Comparison of ENCODE assay signal across 12 mouse cellular contexts in the genomic region with DNA sequence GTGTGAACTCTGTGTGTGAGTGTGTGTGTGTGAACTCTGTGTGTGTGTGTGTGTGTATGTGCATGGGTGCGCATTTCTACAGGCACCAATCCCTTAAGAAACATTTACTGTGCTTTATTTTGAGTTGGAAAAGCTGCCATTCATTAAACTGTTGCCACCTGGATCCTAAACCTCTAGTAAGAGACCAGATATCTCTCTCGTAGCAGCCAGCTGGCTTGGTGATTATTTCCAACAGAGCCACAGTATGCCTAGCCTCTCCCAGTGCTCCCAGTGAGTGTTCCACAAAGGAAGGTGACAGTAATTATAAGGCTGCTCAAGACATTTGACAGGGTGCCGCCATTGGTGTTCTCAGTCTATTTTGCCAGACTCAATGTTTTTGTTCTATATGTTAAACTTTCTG. TPM values are rescaled to one million over a fixed set of nuclear protein-coding genes. Genes with fewer than 3 reads are reported as not detected.
DNase-seq lines count a peak whose midpoint lies in the region; ATAC-seq and TF ChIP-seq lines count a peak whose summit lies in the region.
"Had no signal": no experiment of that assay in that cellular context is flagged by ENCODE, and none has a peak within 500 bp of the region (broad histone marks: within the 10 kb centered on the region; RNA-seq: fewer than 3 reads in every experiment).

No protein-coding gene starts in this region.

- 42% methylated on average over 3 of the region's 3 CpGs for WGBS in forebrain, embryonic 15.5 days
- 68% methylated on average over 3 of the region's 3 CpGs for WGBS in forebrain, embryonic 10.5 days
- whole genome bisulfite sequencing in hindbrain, embryonic 10.5 days, result 66% methylated on average over 3 of the region's 3 CpGs
- WGBS in hindbrain, embryonic 12.5 days, result 67% methylated on average over 3 of the region's 3 CpGs
- 76% methylated on average over 3 of the region's 3 CpGs for WGBS in kidney, adult 2 months

- DNase-seq in forebrain, embryonic 10.5 days (ENCODE audit: extremely low spot score, low spot score), result no peak
- DNase-seq in hindbrain, embryonic 10.5 days (ENCODE audit: low spot score), result no peak
- DNase-seq in brain, embryonic 14.5 days (ENCODE audit: low read depth), result peak; percentile 72
- DNase-seq in cerebellum, postnatal 10 days, result peak; percentile 48 to 64
- DNase-seq in spleen, adult 18-20 months, result no peak
- no peak for DNase-seq in kidney, adult 2 months

- no peak overlapping the region for H3K4me2 ChIP-seq in forebrain, embryonic 15.5 days (replicated peaks)
- H3K4me2 ChIP-seq in hindbrain, embryonic 12.5 days (replicated peaks), result no peak overlapping the region
- H3K4me2 ChIP-seq: intestine, embryonic 15.5 days had no signal

- no peak for TF ChIP-seq CTCF in brain, embryonic 14.5 days (IDR thresholded peaks at IDR 0.05; ENCODE audit: borderline replicate concordance, extremely low read depth, insufficient read depth, insufficient read length)
- TF ChIP-seq CTCF in kidney, adult 2 months (conservative IDR thresholded peaks at IDR 0.05; ENCODE audit: insufficient read depth, insufficient read length, low read depth, low read length), result no peak

- H3K27me3 ChIP-seq in forebrain, embryonic 15.5 days, result no peaks in the 10 kb centered on the region
- H3K27me3 ChIP-seq in forebrain, embryonic 10.5 days (ENCODE audit: poor library complexity, severe bottlenecking), result no peaks in the 10 kb centered on the region
- no peaks in the 10 kb centered on the region for H3K27me3 ChIP-seq in hindbrain, embryonic 10.5 days (ENCODE audit: insufficient read depth, poor library complexity, severe bottlenecking)
- H3K27me3 ChIP-seq in hindbrain, embryonic 12.5 days, result no peaks in the 10 kb centered on the region
- no peaks in the 10 kb centered on the region for H3K27me3 ChIP-seq in kidney, adult 2 months (replicated peaks; ENCODE audit: control insufficient read depth, insufficient read depth, low read length)
- H3K27me3 ChIP-seq: intestine, embryonic 15.5 days; limb, embryonic 13.5 days; megakaryocyte, embryonic 14.5 days had no signal

- H3K27ac ChIP-seq in forebrain, embryonic 15.5 days (replicated peaks), result peak overlapping the region; percentile 50; the same call in 1 of the 2 replicates
- no peak overlapping the region for H3K27ac ChIP-seq in forebrain, embryonic 10.5 days
- H3K27ac ChIP-seq in hindbrain, embryonic 10.5 days, result peak overlapping the region; percentile 41; the same call in 1 of the 2 replicates
- no peak overlapping the region; the same call in 1 of the 2 replicates for H3K27ac ChIP-seq in hindbrain, embryonic 12.5 days
- no peak overlapping the region for H3K27ac ChIP-seq in kidney, adult 2 months (ENCODE audit: insufficient read depth, low read depth, low read length)
- H3K27ac ChIP-seq: intestine, embryonic 15.5 days; limb, embryonic 13.5 days had no signal

- peaks cover 16% of the 10 kb centered on the region for H3K4me1 ChIP-seq in forebrain, embryonic 15.5 days
- peaks cover 30% of the 10 kb centered on the region for H3K4me1 ChIP-seq in forebrain, embryonic 10.5 days
- H3K4me1 ChIP-seq in hindbrain, embryonic 10.5 days (replicated peaks), result peaks cover 67% of the 10 kb centered on the region
- H3K4me1 ChIP-seq in hindbrain, embryonic 12.5 days, result peaks cover 13% of the 10 kb centered on the region
- no peaks in the 10 kb centered on the region for H3K4me1 ChIP-seq in kidney, adult 2 months (ENCODE audit: control insufficient read depth, insufficient read depth, low read length)

- peak; percentile 48; the same call in 1 of the 2 replicates for ATAC-seq in forebrain, embryonic 15.5 days (replicated peaks)
- no peak for ATAC-seq in hindbrain, embryonic 12.5 days (ENCODE audit: low FRiP score)
- ATAC-seq: intestine, embryonic 15.5 days had no signal

- H3K9me3 ChIP-seq in forebrain, embryonic 15.5 days, result no peaks in the 10 kb centered on the region
- H3K9me3 ChIP-seq in forebrain, embryonic 10.5 days, result no peaks in the 10 kb centered on the region
- H3K9me3 ChIP-seq in hindbrain, embryonic 10.5 days, result no peaks in the 10 kb centered on the region
- no peaks in the 10 kb centered on the region for H3K9me3 ChIP-seq in hindbrain, embryonic 12.5 days (replicated peaks)
- H3K9me3 ChIP-seq: intestine, embryonic 15.5 days; limb, embryonic 13.5 days; megakaryocyte, embryonic 14.5 days had no signal

- no peak overlapping the region for H3K4me3 ChIP-seq in forebrain, embryonic 15.5 days
- no peak overlapping the region for H3K4me3 ChIP-seq in forebrain, embryonic 10.5 days
- no peak overlapping the region for H3K4me3 ChIP-seq in hindbrain, embryonic 10.5 days
- H3K4me3 ChIP-seq in hindbrain, embryonic 12.5 days, result no peak overlapping the region
- H3K4me3 ChIP-seq in kidney, adult 2 months (ENCODE audit: insufficient read depth, low read depth, low read length), result no peak overlapping the region
- H3K4me3 ChIP-seq: erythroblast, embryonic 14.5 days; intestine, embryonic 15.5 days; limb, embryonic 13.5 days; megakaryocyte, embryonic 14.5 days had no signal

- H3K36me3 ChIP-seq in forebrain, embryonic 15.5 days, result no peaks in the 10 kb centered on the region
- H3K36me3 ChIP-seq in forebrain, embryonic 10.5 days (replicated peaks), result no peaks in the 10 kb centered on the region
- H3K36me3 ChIP-seq in hindbrain, embryonic 10.5 days, result no peaks in the 10 kb centered on the region
- H3K36me3 ChIP-seq in hindbrain, embryonic 12.5 days, result no peaks in the 10 kb centered on the region
- no peaks in the 10 kb centered on the region for H3K36me3 ChIP-seq in kidney, adult 2 months (ENCODE audit: control insufficient read depth, insufficient read depth, low read length)
- H3K36me3 ChIP-seq: intestine, embryonic 15.5 days; limb, embryonic 13.5 days had no signal

- H3K9ac ChIP-seq in forebrain, embryonic 15.5 days (replicated peaks), result no peak overlapping the region
- no peak overlapping the region for H3K9ac ChIP-seq in hindbrain, embryonic 12.5 days
- H3K9ac ChIP-seq: intestine, embryonic 15.5 days; limb, embryonic 13.5 days had no signal

- no peak for TF ChIP-seq POLR2A in brain, embryonic 14.5 days (IDR thresholded peaks at IDR 0.05; ENCODE audit: borderline replicate concordance, extremely low read depth, insufficient read depth, insufficient read length, poor library complexity, severe bottlenecking)
- no peak for TF ChIP-seq POLR2A in kidney, adult 2 months (IDR thresholded peaks at IDR 0.05; ENCODE audit: low read depth, low read length)

RNA-seq across cellular contexts. Expression of gene Phlda1, which starts 14.5 kb away (rescaled TPM):
- polyA plus RNA-seq in forebrain, embryonic 15.5 days (2015; fragmentation: Nextera tagmentation; extraction: Ambion mirVana), result 23.3 and 24.3 TPM in 2 replicates
- polyA plus RNA-seq in forebrain, embryonic 10.5 days (2016; fragmentation: Nextera tagmentation; extraction: Ambion mirVana), result 12.7 and 15.0 TPM in 2 replicates
- 36.9 and 41.1 TPM in 2 replicates for polyA plus RNA-seq in hindbrain, embryonic 10.5 days (2016; fragmentation: Nextera tagmentation; extraction: Ambion mirVana)
- polyA plus RNA-seq in hindbrain, embryonic 12.5 days (2016; fragmentation: Nextera tagmentation; extraction: Ambion mirVana), result 42.8 and 54.3 TPM in 2 replicates
- polyA plus RNA-seq in brain, embryonic 14.5 days (2012; rRNA removed), result 28.5 and 40.6 TPM in 2 replicates
- polyA plus RNA-seq in kidney, adult 2 months (2012; rRNA removed), result 7.8 and 9.5 TPM in 2 replicates

RNA-seq across cellular contexts. Expression of gene Nap1l1, which starts 47.6 kb away (rescaled TPM):
- 210 and 219 TPM in 2 replicates for polyA plus RNA-seq in forebrain, embryonic 15.5 days (2015; fragmentation: Nextera tagmentation; extraction: Ambion mirVana)
- 418 and 443 TPM in 2 replicates for polyA plus RNA-seq in forebrain, embryonic 10.5 days (2016; fragmentation: Nextera tagmentation; extraction: Ambion mirVana)
- polyA plus RNA-seq in hindbrain, embryonic 10.5 days (2016; fragmentation: Nextera tagmentation; extraction: Ambion mirVana), result 256 and 361 TPM in 2 replicates
- 265 and 269 TPM in 2 replicates for polyA plus RNA-seq in hindbrain, embryonic 12.5 days (2016; fragmentation: Nextera tagmentation; extraction: Ambion mirVana)
- 201 and 274 TPM in 2 replicates for polyA plus RNA-seq in brain, embryonic 14.5 days (2012; rRNA removed)
- polyA plus RNA-seq in kidney, adult 2 months (2012; rRNA removed), result 9.9 and 18.8 TPM in 2 replicates

Comparison
In these comparisons a context has a peak if more than half of its experiments do, and no peak if none do; other contexts are left out.
1. H3K27ac ChIP-seq: peak in forebrain, embryonic 15.5 days (single experiment) and hindbrain, embryonic 10.5 days (single experiment); none in forebrain, embryonic 10.5 days (single experiment), hindbrain, embryonic 12.5 days (single experiment) and kidney, adult 2 months (single experiment).
2. DNase-seq: peak in brain, embryonic 14.5 days (single experiment) and cerebellum, postnatal 10 days (2 of 2); none in forebrain, embryonic 10.5 days (single experiment), hindbrain, embryonic 10.5 days (single experiment), spleen, adult 18-20 months (0 of 2) and kidney, adult 2 months (single experiment).
3. RNA of gene Nap1l1, which starts 47.6 kb away (polyA plus RNA-seq): 418 to 443 TPM in forebrain, embryonic 10.5 days, 201 to 274 TPM in brain, embryonic 14.5 days, 265 to 269 TPM in hindbrain, embryonic 12.5 days, 256 to 361 TPM in hindbrain, embryonic 10.5 days and 210 to 219 TPM in forebrain, embryonic 15.5 days; 9.9 to 18.8 TPM in kidney, adult 2 months; every median in the first group is over 10 times any median in the second.